Mouse (Mus musculus) forebrain, embryonic 14.5 days (tissue): ENCODE data around the gene Xrn1. TPM values are rescaled to one million over a fixed set of nuclear protein-coding genes. Genes with fewer than 3 reads are reported as not detected.
A peak's percentile ranks its signal among the peaks of the same experiment; 100 is the strongest.
"Not testable (repeated sequence)": the region's sequence is repeated elsewhere in the genome, so short reads cannot be mapped to it uniquely, and the experiment has no call there.

Source experiments
- ATAC-seq: fragments of 200-750 bp; cut with Nextera tagmentation; 2 replicates; pipeline ENCODE4 v1.8.0; 2017; ENCODE audit warnings: mild to moderate bottlenecking, moderate library complexity
- DNase-seq: peaks from one replicate; pipeline ENCODE4 v3.0.0-alpha.2; 2015; ENCODE audit warnings: low spot score
- H3K27ac ChIP-seq: fragments of 300-500 bp; sonication (generic); 2 replicates; pipeline ENCODE4 v1.5.1; 2014; ENCODE audit warnings: low read depth, mild to moderate bottlenecking, control low read depth, low read length, moderate library complexity
- H3K27me3 ChIP-seq: fragments of 300-500 bp; sonication (generic); replicated peaks from 2 replicates; pipeline ENCODE4 v1.6.1; 2014; ENCODE audit warnings: low read length, control low read depth, mixed read lengths; ENCODE audit not compliant: control insufficient read depth, insufficient read depth
- H3K36me3 ChIP-seq: fragments of 300-500 bp; sonication (generic); 2 replicates; pipeline ENCODE4 v1.6.1; 2014; ENCODE audit warnings: low read length, control low read depth; ENCODE audit not compliant: control insufficient read depth, insufficient read depth
- H3K4me1 ChIP-seq: fragments of 300-500 bp; sonication (generic); 2 replicates; pipeline ENCODE4 v1.6.1; 2014; ENCODE audit warnings: antibody characterized with exemption, low read length, control low read depth; ENCODE audit not compliant: control insufficient read depth, insufficient read depth
- H3K4me2 ChIP-seq: fragments of 300-500 bp; sonication (generic); 2 replicates; pipeline ENCODE4 v1.6.1; 2014; ENCODE audit warnings: mild to moderate bottlenecking, control low read depth, low read length
- H3K4me3 ChIP-seq: fragments of 300-500 bp; sonication (generic); 2 replicates; pipeline ENCODE4 v1.5.1; 2014; ENCODE audit warnings: low read depth, low read length, control low read depth
- H3K9ac ChIP-seq: fragments of 300-500 bp; sonication (generic); 2 replicates; pipeline ENCODE4 v1.6.1; 2014; ENCODE audit warnings: mild to moderate bottlenecking, low read length, control low read depth, moderate library complexity
- H3K9me3 ChIP-seq: fragments of 300-500 bp; sonication (generic); replicated peaks from 2 replicates; pipeline ENCODE4 v1.6.1; 2016; ENCODE audit warnings: low read length, control low read depth, mixed read lengths; ENCODE audit not compliant: control insufficient read depth
- WGBS: fragments of 180-500 bp; shearing (Covaris S2); extraction: QIAGEN DNeasy Blood & Tissue Kit; methylation state at CpG from one replicate; pipeline ENCODE4 v1.1.7; 2014; 5-methylcytosine and 5-hydroxymethylcytosine counted together
- polyA plus RNA-seq: library from polyadenylated mRNA; unstranded; fragments of >200 nt; fragmentation: Nextera tagmentation; extraction: Ambion mirVana; gene quantifications from 2 replicates; pipeline ENCODE4 v1.2.1, GENCODE M21; 2014

Gene Xrn1
- polyA plus RNA-seq: 11.1 and 20.2 TPM in 2 replicates

DNA sequence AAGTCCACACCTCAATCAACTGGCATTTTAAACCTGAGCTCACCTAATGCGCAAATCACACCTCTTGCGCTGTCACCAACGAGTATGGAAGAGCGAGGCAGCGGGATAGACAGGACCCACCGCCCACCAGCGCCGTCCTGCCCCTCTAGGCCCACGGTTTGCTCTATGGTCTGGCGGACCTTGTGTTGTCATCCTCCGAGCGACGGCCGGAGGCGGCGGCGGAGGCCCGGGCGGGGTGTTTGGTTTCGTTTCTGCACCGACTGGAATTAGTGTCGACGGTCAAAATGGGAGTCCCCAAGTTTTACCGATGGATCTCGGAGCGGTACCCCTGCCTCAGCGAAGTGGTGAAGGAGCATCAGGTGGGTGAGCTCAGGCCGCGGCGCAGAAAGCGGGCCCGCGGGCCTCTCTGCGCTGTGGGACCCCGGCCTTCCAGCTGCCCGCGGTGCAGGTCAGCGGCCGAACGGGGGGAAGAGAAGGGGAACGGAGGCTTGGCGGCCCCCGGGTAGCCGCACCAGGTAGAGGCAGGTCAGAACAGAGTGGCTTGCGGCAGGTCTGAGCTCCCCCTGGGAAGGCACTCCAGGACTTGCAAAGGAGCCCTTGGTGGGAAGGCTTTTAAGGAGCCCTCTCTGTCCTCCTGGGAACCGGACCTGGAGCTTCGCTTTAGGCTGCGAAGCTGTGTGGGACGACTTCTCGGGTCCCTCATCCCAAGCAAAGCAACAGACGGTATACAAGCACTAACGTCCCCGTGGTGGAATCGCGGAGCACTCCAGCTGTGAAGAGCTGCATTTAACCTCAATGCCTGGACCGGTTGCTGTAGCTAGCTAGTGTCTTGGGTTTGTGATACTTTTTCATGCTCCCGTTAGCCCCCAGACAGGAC, at the start of gene Xrn1:
TSS of gene Xrn1 (plus strand) at position 176 of the 877 bp plus-strand sequence.
- peak; percentile 99 for ATAC-seq
- Histone ChIP-seq H3K9ac (peak within 1 kb of the TSS; percentile 96), H3K4me1 (no peaks in the 10 kb centered on the region), H3K36me3 (peaks cover 25% of the 10 kb centered on the region), H3K27me3 (no peaks in the 10 kb centered on the region), H3K27ac (peak within 1 kb of the TSS; percentile 68; the same call in 1 of the 2 replicates), H3K9me3 (no peaks in the 10 kb centered on the region), H3K4me3 (peak within 1 kb of the TSS; percentile 95), H3K4me2 (peak within 1 kb of the TSS; percentile 74)
- WGBS: under 1% methylated on average over 57 of the region's 57 CpGs
- peak; percentile 94 for DNase-seq

DNA sequence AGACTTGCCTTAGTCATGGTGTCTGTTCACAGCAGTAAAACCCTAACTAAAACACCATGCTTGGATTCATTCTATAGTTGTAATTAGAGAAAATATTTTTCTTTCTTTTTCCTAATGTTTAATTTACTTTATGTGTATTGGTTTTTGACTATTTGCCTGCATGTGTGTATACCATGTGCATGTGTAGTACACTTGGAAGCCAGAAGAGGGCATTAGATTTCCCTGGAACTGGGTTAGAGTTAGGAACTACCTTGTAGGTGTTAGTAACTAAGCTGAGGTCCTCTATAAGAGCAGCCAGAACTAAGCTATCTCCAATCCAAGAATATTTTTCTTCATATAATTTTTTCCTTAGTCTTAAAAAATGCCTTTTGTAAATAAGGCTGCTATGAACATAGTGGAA, 21.7 kb upstream of the Xrn1 start:
- DNase-seq: no peak
- H3K4me1 ChIP-seq: no peaks in the 10 kb centered on the region
- no peak overlapping the region for H3K27ac ChIP-seq
- no peak overlapping the region for H3K9ac ChIP-seq
- H3K36me3 ChIP-seq: peaks cover 17% of the 10 kb centered on the region
- H3K27me3 ChIP-seq: no peaks in the 10 kb centered on the region
- no peak overlapping the region for H3K4me3 ChIP-seq
- no peaks in the 10 kb centered on the region for H3K9me3 ChIP-seq
- ATAC-seq: no peak
- H3K4me2 ChIP-seq: no peak overlapping the region

DNA sequence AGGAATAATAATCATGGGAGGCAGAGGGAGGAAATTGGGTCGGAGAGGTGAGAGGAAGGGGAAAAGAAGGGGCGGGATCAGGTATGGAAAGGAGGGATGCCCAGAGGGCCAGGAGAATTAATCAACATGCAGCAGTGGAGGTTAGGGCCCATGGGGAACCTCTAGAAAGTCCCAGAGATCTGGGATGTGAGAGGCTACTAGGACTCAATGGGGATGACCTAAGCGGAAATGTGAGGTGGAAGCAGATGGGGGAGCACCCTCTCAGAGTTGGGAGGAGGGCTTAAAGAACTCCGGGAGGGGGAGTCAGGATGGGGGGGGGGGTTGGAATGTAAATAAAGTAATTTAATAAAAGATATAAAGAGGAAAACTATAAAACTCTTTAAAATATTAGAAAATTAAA, 902 bp upstream of the Xrn1 start:
- Histone ChIP-seq H3K4me3 (no peak overlapping the region; the same call in 1 of the 2 replicates), H3K4me2 (no peak overlapping the region), H3K9ac (no peak overlapping the region), H3K27ac (no peak overlapping the region), H3K9me3 (no peaks in the 10 kb centered on the region), H3K36me3 (peaks cover 20% of the 10 kb centered on the region), H3K4me1 (no peaks in the 10 kb centered on the region), H3K27me3 (no peaks in the 10 kb centered on the region)
- no peak for ATAC-seq
- no peak for DNase-seq
- WGBS: 78% methylated on average over 4 of the region's 4 CpGs

GRCm38 (mm10) chr9:95954226-95954584, 355 bp upstream of the Xrn1 start:
- DNase-seq: peak; percentile 76
- Histone ChIP-seq H3K4me2 (peak overlapping the region; percentile 74), H3K27ac (0 out of 2 replicates have a peak overlapping the region, but pooled peaks have one; percentile 30), H3K9ac (peak overlapping the region; percentile 96), H3K4me3 (peak overlapping the region; percentile 95), H3K36me3 (peaks cover 23% of the 10 kb centered on the region), H3K4me1 (no peaks in the 10 kb centered on the region), H3K27me3 (no peaks in the 10 kb centered on the region), H3K9me3 (no peaks in the 10 kb centered on the region)
- ATAC-seq: peak; percentile 80
- 2% methylated on average over 7 of the region's 7 CpGs for WGBS

DNA sequence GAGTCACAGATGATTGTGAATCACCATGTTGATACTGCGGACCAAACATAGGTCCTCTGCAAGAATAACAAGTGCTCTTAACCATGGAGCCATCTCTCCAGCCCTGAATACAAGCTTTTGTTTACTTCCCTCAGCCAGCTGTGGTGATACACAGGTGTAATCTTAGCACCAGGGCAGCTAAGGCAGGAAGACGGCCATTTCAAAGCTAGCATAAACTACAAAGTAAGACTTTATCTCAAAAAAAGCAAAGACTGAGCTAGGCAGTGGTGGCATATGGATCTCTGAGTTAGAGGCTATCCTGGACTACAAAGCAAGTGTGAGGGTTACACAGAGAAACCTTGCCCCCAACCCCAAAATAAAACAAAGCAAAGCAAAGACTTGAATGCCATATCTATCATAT, 3.1 kb downstream of the Xrn1 start:
- Histone ChIP-seq H3K4me2 (no peak overlapping the region), H3K9ac (no peak overlapping the region), H3K36me3 (peaks cover 15% of the 10 kb centered on the region), H3K27ac (no peak overlapping the region), H3K4me1 (no peaks in the 10 kb centered on the region), H3K9me3 (no peaks in the 10 kb centered on the region), H3K4me3 (no peak overlapping the region), H3K27me3 (no peaks in the 10 kb centered on the region)
- WGBS: 94% methylated on average over 2 of the region's 2 CpGs
- DNase-seq (no peak), ATAC-seq (no peak)

GRCm38 (mm10) chr9:95958041-95958730, 3.6 kb downstream of the Xrn1 start:
- 95% methylated on average over 7 of the region's 7 CpGs for WGBS
- H3K4me1 ChIP-seq: no peaks in the 10 kb centered on the region
- H3K36me3 ChIP-seq: peaks cover 15% of the 10 kb centered on the region
- H3K4me3 ChIP-seq: no peak overlapping the region
- no peaks in the 10 kb centered on the region for H3K9me3 ChIP-seq
- H3K27ac ChIP-seq: no peak overlapping the region
- no peaks in the 10 kb centered on the region for H3K27me3 ChIP-seq
- no peak overlapping the region for H3K4me2 ChIP-seq
- no peak overlapping the region for H3K9ac ChIP-seq
- DNase-seq: no peak
- no peak for ATAC-seq

DNA sequence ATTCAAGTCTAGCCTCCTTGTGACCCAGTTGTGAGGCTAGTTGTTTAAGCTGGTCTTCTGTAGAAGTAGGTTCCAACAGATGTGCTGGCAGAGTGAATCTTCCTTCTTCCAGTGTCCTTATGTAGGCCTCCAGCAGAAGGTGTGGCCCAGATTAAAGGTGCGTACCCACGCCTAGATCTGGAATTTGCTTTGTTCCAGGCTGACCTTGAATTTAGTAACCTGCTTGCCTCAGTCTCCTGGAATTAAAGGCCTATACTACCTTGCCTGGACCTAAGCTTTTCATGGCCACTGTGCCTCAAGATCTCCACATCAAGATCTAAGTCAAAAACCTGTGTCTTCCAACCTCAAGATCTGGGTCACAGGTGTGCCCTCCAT, 4.2 kb downstream of the Xrn1 start:
- H3K4me3 ChIP-seq, H3K4me1 ChIP-seq, H3K9ac ChIP-seq, DNase-seq, H3K9me3 ChIP-seq, H3K27ac ChIP-seq, H3K4me2 ChIP-seq, H3K27me3 ChIP-seq, ATAC-seq: not testable (repeated sequence)
- peaks cover 15% of the 10 kb centered on the region for H3K36me3 ChIP-seq
- WGBS: 97% methylated on average over 2 of the region's 2 CpGs

GRCm38 (mm10) chr9:95959246-95959645, 4.7 kb downstream of the Xrn1 start:
- no peaks in the 10 kb centered on the region for H3K9me3 ChIP-seq
- H3K4me2 ChIP-seq: no peak overlapping the region
- H3K4me3 ChIP-seq: no peak overlapping the region
- peaks cover 19% of the 10 kb centered on the region for H3K36me3 ChIP-seq
- no peaks in the 10 kb centered on the region for H3K27me3 ChIP-seq
- H3K4me1 ChIP-seq: no peaks in the 10 kb centered on the region
- DNase-seq: no peak
- 67% methylated on average over 6 of the region's 6 CpGs for WGBS
- H3K27ac ChIP-seq: no peak overlapping the region
- no peak overlapping the region for H3K9ac ChIP-seq
- ATAC-seq: no peak
